Mouse (Mus musculus): ENCODE data around the gene Pax5.
A peak's percentile ranks its signal among the peaks of the same experiment; 100 is the strongest.

Pax5 gene

GRCm38 (mm10) chr4:44705967-44706366 lies 4.3 kb downstream of the Pax5 start:
- DNase-seq (ENCODE audit: low spot score): no peak

DNA sequence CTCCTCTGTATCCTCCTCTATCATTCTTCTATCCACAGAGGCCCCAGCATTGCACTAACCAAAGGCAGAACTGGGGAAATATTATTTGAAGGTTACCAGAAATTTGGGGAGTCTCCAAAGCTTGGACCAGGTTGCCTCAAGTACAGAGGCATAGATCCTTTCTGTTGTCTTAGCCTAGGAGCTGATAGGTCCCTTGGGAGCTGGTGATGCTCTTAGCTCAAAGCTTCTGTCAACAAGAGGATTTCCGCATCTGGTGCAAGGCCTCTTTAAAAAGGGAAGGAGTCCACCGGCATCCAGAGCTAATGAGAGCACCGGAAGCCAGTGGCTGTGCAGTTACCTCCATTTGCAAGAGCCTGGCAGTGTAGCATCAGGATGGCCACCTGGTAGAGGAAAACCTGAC lies 5.1 kb downstream of the Pax5 start:
- DNase-seq (ENCODE audit: low spot score): no peak

GRCm38 (mm10) chr4:44704369-44704745 lies 5.9 kb downstream of the Pax5 start:
- peak; percentile 82 for DNase-seq (ENCODE audit: low spot score)

GRCm38 (mm10) chr4:44703686-44704368 lies 6.5 kb downstream of the Pax5 start:
- no peak for DNase-seq (ENCODE audit: low spot score)

GRCm38 (mm10) chr4:44702891-44703685 lies 7.2 kb downstream of the Pax5 start:
- DNase-seq (ENCODE audit: low spot score): no peak

GRCm38 (mm10) chr4:44702011-44702527 lies 8.2 kb downstream of the Pax5 start:
- DNase-seq (ENCODE audit: low spot score): no peak

- DNase-seq (ENCODE audit: low spot score): no peak
These were observed 8.8 kb downstream of the Pax5 start for GRCm38 (mm10) chr4:44701513-44701912.

DNA sequence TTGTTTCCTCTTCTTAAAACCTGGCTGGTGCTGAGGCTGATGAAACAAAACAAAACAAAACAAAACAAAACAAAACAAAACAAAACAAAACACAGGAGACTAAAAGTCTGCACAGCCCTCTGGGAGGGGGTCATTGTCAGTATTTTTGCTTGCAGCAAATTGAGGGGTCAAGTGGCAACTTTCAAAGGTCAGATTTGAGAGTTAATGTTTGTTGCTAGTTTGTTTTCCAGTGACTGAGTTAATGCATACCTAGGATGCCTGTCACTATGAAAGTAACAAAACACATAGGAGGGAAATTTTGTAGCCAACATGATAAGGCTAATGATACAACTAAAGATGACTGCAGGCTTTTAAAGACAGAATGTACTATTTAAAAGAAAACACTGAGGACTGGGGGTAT lies 13.6 kb downstream of the Pax5 start:
- DNase-seq (ENCODE audit: low spot score): no peak

DNA sequence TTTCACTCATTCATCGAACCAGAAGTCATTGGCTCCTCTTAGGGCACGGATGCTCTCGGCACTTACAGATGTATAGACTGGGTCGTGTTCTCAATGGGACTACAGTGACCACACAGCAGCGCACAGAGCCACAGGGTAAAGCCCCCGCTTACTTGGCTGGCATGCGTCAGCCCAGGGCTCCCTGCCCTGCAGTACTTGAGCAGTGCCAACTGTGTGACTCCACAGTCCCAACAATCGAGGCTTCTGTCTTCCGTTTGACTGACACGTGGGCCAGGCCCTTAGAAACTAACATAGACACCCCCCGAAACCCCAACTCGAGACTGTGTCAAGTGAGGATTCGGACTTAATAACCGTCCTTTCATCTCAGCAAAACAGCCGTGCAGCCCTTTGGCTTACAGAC lies 15.9 kb downstream of the Pax5 start:
- no peak for DNase-seq (ENCODE audit: low spot score)

DNA sequence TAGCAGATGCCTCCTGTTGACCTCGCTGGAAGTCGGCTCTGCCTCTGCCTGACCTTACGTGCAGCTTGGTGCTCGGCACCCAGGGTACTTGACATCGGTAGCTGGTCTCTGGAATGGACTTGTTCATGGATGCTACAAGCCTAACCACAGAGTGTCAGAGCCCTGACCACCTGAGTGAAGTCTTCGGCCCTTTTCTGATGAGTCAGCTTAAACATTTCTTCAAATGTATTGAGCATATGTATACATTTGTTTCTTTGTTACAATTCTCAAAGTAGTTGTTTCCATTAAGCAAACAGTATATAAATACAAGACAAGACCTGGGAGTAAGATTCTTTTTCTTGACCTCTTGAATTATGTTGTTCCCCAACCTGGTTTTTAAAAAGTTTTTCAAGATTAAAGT lies 24.7 kb downstream of the Pax5 start:
- DNase-seq (ENCODE audit: low spot score): no peak

DNA sequence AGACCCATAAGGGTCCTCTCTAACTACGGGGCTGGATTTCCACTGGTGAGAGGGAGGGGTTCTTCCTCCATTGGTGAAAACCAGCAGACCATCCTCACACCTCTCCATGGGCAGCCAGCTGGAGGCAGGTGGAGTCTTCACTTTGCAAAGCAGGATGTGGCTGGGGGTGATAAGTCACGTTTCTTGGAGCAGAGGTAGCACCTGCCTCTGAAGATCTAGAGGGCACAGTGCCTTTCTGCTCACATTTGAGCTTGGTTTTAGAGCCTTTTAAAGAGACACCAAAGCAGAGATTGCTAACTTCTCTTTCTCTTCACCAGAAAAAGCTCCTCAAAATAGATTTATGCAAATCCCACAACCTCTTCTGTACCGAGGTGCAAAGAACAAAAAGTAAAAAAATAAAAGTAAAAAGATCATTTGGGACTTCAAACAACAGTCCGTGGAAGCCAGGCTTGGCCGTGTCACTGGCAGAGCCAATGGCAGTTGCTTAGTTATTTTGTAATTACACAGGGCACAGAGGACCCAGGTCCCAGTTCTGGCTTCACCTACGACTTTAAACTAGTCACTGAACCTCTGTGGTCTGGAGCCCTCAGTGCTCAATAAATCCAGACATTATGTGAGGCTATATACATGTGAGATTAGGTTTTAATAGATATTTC lies 29.9 kb downstream of the Pax5 start:
- DNase-seq (ENCODE audit: low spot score): no peak

DNA sequence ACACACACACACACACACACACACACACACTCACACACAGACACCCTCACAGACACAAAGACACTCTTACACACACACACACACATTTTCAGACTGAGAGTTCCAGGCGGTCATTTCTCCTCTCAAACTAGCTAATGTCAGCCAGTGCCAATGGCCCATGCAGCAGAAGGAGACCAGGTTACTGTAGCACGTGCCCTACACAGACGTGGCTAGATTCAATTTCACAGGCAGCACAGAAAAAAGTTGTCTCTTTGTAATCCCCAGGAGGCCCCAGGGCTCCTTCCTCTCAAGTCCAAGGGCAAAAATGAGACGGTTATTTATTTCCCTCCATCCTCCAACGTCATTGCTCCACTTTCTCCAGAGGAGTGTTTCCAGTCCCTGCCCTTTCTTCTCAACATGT lies 31.6 kb downstream of the Pax5 start:
- DNase-seq (ENCODE audit: low spot score): no peak

DNA sequence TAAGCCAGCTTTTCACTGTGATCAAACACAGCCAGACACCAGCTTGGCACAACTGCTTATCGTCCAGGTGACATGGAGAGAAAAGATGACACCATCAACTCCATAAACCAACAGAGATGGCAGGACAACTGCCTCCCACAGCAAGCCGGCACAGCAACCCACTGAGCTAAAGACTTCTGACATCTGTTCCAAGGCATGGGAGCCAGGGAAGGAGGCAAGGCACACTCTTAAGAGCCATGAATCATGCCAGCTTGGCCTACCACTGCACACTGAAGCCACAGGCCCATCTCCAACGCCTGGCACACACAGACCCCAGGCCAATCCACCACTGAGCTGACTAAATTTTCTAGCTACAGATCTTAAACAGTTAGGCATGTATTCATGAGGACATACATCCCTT lies 32.3 kb downstream of the Pax5 start:
- DNase-seq (ENCODE audit: low spot score): no peak

GRCm38 (mm10) chr4:44674973-44675372 lies 35.3 kb downstream of the Pax5 start:
- no peak for DNase-seq (ENCODE audit: low spot score)

DNA sequence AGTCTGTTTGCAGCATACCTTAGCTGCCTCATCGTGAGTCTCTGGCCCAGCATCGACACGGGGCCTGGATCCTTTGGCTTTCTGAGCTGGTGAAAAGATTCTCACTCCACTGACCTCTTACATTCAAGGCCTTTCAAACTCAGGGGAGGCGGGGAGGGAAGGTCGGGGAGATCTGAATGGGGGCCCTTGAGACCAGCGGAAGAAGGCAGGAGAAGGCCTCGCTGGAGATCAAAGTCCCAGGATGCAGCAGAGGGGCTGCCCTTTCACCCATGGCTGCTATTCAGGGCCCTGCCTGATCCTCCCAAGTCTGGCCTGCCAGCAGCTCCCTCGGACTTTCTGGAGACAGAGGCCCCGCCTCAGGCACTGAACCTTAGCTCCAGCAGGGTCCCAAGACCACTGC lies 36.6 kb downstream of the Pax5 start:
- DNase-seq (ENCODE audit: low spot score): no peak

DNA sequence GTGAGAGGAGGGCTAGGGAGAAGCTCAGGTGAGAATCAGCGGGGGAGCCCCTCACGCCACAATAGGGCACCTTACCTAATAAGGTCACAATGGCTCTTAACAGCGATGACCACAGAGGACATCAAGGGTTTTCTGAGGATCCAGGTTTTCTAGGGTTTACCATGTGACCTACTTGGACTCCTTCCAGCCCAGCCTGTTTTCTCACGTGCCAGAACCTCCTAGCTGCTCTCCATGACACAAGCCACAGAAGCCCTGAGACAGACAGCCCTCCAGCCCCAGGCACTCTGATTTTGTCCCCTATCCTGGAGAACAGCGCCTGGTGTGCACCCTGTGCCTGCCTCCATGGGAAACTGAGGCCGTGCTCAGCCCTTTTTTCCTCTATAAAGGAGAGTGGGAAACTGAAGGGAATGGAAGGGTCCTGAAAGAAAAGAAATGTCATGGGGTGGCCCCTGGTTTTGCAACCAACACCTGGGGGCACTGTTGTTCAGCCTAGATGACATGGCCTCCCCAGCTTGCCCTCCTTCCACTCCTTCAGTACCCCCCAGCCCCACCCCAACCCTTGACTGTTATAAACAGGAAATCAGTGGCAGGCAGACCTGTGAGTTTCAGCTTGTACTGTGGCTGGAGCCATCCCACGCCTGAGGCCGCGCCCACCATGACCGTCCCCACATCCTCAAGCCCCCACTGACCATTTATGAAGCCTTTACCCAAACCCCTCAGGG lies 37.9 kb downstream of the Pax5 start:
- DNase-seq (ENCODE audit: low spot score): no peak

GRCm38 (mm10) chr4:44671486-44671885 lies 38.8 kb downstream of the Pax5 start:
- DNase-seq (ENCODE audit: low spot score): no peak

DNA sequence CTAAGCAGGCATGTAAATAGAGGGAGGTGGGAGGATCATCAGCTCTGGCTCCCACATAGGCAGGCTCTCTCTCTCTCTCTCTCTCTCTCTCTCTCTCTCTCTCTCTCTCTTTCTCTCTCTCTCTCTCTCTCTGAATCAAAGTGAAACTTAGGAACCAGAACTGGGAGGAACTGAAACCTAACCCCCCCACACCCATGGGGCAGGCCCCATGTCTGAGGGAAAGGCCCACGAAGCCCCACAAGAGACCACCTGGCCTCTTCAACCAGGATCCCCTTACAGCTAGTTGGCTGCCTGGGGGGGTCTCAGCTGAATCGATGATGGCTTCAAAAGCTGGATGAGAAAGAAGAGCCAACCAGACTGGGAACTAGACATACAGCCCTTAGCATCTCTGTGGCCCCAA lies 39.3 kb downstream of the Pax5 start:
- no peak for DNase-seq (ENCODE audit: low spot score)

- DNase-seq (ENCODE audit: low spot score): no peak
These were observed 39.9 kb downstream of the Pax5 start for GRCm38 (mm10) chr4:44670380-44670779.

- DNase-seq (ENCODE audit: low spot score): no peak
These were observed 40.7 kb downstream of the Pax5 start for GRCm38 (mm10) chr4:44669485-44670181.

GRCm38 (mm10) chr4:44668574-44668973 lies 41.7 kb downstream of the Pax5 start:
- DNase-seq (ENCODE audit: low spot score): no peak

- DNase-seq (ENCODE audit: low spot score): no peak
These were observed 42.1 kb downstream of the Pax5 start for GRCm38 (mm10) chr4:44668172-44668571.

Measured in ovary, adult 18-20 months (tissue).